Comparison of ENCODE assay signal across 9 mouse cellular contexts in genomic region chr15:80219211-80219610, GRCm38 (mm10). TPM values are rescaled to one million over a fixed set of nuclear protein-coding genes. Genes with fewer than 3 reads are reported as not detected.
DNase-seq lines count a peak whose midpoint lies in the region; ATAC-seq lines count a peak whose summit lies in the region.
"Had no signal": no experiment of that assay in that cellular context is flagged by ENCODE, and none has a peak within 500 bp of the region (broad histone marks: within the 10 kb centered on the region; RNA-seq: fewer than 3 reads in every experiment).

No protein-coding gene starts in this region.

- peak; percentile 51; the same call in 1 of the 2 replicates for ATAC-seq in kidney, embryonic 14.5 days (ENCODE audit: low FRiP score, low TSS enrichment)
- ATAC-seq in inflammation-experienced regulatory T-cells, adult 6 months: peak; percentile 79
- no peak for ATAC-seq in midbrain, embryonic 11.5 days (ENCODE audit: low FRiP score)

- WGBS in kidney, embryonic 14.5 days: 42% methylated on average over 14 of the region's 14 CpGs
- WGBS in midbrain, embryonic 11.5 days: 52% methylated on average over 14 of the region's 14 CpGs

- no peaks in the 10 kb centered on the region for H3K36me3 ChIP-seq in kidney, embryonic 14.5 days (ENCODE audit: control insufficient read depth, insufficient read depth, low read length)
- H3K36me3 ChIP-seq in midbrain, embryonic 11.5 days (ENCODE audit: control insufficient read depth, insufficient read depth, low read length): no peaks in the 10 kb centered on the region
- H3K36me3 ChIP-seq: embryonic facial prominence, embryonic 15.5 days had no signal

- H3K4me3 ChIP-seq in kidney, embryonic 14.5 days (ENCODE audit: low read length): no peak overlapping the region
- H3K4me3 ChIP-seq in midbrain, embryonic 11.5 days (ENCODE audit: low read depth, low read length): no peak overlapping the region
- H3K4me3 ChIP-seq: embryonic facial prominence, embryonic 15.5 days had no signal

- no peak for DNase-seq in kidney, adult 8-10 months
- DNase-seq in adrenal gland, postnatal 36 days: peak; percentile 19 to 34
- peak; percentile 81 for DNase-seq in midbrain, embryonic 11.5 days (ENCODE audit: low spot score, missing footprints)
- DNase-seq in thymus, postnatal 25 days: peak; percentile 61
- DNase-seq in layer of hippocampus, adult 11-12 months (ENCODE audit: low spot score): no peak
- DNase-seq in cerebellum, adult 11-12 months: no peak

- no peak overlapping the region for H3K27ac ChIP-seq in kidney, embryonic 14.5 days (ENCODE audit: low read depth, low read length)
- no peak overlapping the region for H3K27ac ChIP-seq in midbrain, embryonic 11.5 days (ENCODE audit: low read depth, low read length)
- H3K27ac ChIP-seq: embryonic facial prominence, embryonic 15.5 days had no signal

- no peaks in the 10 kb centered on the region for H3K27me3 ChIP-seq in kidney, embryonic 14.5 days (ENCODE audit: control insufficient read depth, insufficient read depth, low read length)
- H3K27me3 ChIP-seq in midbrain, embryonic 11.5 days (ENCODE audit: control insufficient read depth, insufficient read depth, low read length): no peaks in the 10 kb centered on the region
- H3K27me3 ChIP-seq: embryonic facial prominence, embryonic 15.5 days had no signal

- H3K9me3 ChIP-seq in kidney, embryonic 14.5 days (ENCODE audit: control insufficient read depth, low read length): no peaks in the 10 kb centered on the region
- H3K9me3 ChIP-seq in midbrain, embryonic 11.5 days (ENCODE audit: control insufficient read depth, low read length): no peaks in the 10 kb centered on the region
- H3K9me3 ChIP-seq: embryonic facial prominence, embryonic 15.5 days had no signal

- peaks cover 6% of the 10 kb centered on the region; the same call in 1 of the 2 replicates for H3K4me1 ChIP-seq in kidney, embryonic 14.5 days (ENCODE audit: control insufficient read depth, insufficient read depth, low read length)
- H3K4me1 ChIP-seq in midbrain, embryonic 11.5 days (ENCODE audit: control insufficient read depth, insufficient read depth, low read length): no peaks in the 10 kb centered on the region

- peak overlapping the region; percentile 28; the same call in 1 of the 2 replicates for H3K9ac ChIP-seq in kidney, embryonic 14.5 days (ENCODE audit: low read depth, low read length)
- H3K9ac ChIP-seq in midbrain, embryonic 11.5 days (ENCODE audit: low read length): no peak overlapping the region
- H3K9ac ChIP-seq: embryonic facial prominence, embryonic 15.5 days had no signal

- peak overlapping the region; percentile 22; the same call in 1 of the 2 replicates for H3K4me2 ChIP-seq in kidney, embryonic 14.5 days (replicated peaks; ENCODE audit: low read depth, low read length)
- no peak overlapping the region for H3K4me2 ChIP-seq in midbrain, embryonic 11.5 days
- H3K4me2 ChIP-seq: embryonic facial prominence, embryonic 15.5 days had no signal

RNA-seq across cellular contexts. Expression of gene Mief1, which starts 14.6 kb away (rescaled TPM):
- 20.4 and 37.0 TPM in 2 replicates for polyA plus RNA-seq in kidney, embryonic 14.5 days (2014; fragmentation: Nextera tagmentation; extraction: Ambion mirVana)
- 10 to 100 TPM; 44.7 to 49.2 TPM for total RNA-seq in adrenal gland, postnatal 36 days (2021)
- polyA plus RNA-seq in inflammation-experienced regulatory T-cells, adult 6 months (2017; shearing (Covaris generic)): 10 to 100 TPM; 29.1 to 39.4 (median 34.2) TPM
- polyA plus RNA-seq in midbrain, embryonic 11.5 days (2014; fragmentation: Nextera tagmentation; extraction: Ambion mirVana): 35.5 and 40.8 TPM in 2 replicates

RNA-seq across cellular contexts. Expression of gene AC140267.1, which starts 16.4 kb away (rescaled TPM):
- polyA plus RNA-seq in kidney, embryonic 14.5 days (2014; fragmentation: Nextera tagmentation; extraction: Ambion mirVana): not detected in 2 replicates
- total RNA-seq in adrenal gland, postnatal 36 days (2021): 10 to 100 TPM; 13.7 to 16.1 TPM
- polyA plus RNA-seq in inflammation-experienced regulatory T-cells, adult 6 months (2017; shearing (Covaris generic)): 10 to 100 TPM in 1 of 3 experiments, not detected in 2; 10.7 TPM
- polyA plus RNA-seq in midbrain, embryonic 11.5 days (2014; fragmentation: Nextera tagmentation; extraction: Ambion mirVana): not detected in 2 replicates
- polyA plus RNA-seq: embryonic facial prominence, embryonic 15.5 days had no signal

RNA-seq across cellular contexts. Expression of gene Atf4, which starts 35.8 kb away (rescaled TPM):
- 131 and 145 TPM in 2 replicates for polyA plus RNA-seq in kidney, embryonic 14.5 days (2014; fragmentation: Nextera tagmentation; extraction: Ambion mirVana)
- total RNA-seq in adrenal gland, postnatal 36 days (2021): 100 to 1,000 TPM; 263 to 281 TPM
- 10 to 100 TPM; 78.7 to 96.6 (median 84.8) TPM for polyA plus RNA-seq in inflammation-experienced regulatory T-cells, adult 6 months (2017; shearing (Covaris generic))
- 137 and 144 TPM in 2 replicates for polyA plus RNA-seq in midbrain, embryonic 11.5 days (2014; fragmentation: Nextera tagmentation; extraction: Ambion mirVana)

RNA-seq across cellular contexts. Expression of gene Rps19bp1, which starts 44.9 kb away (rescaled TPM):
- 66.3 and 79.1 TPM in 2 replicates for polyA plus RNA-seq in kidney, embryonic 14.5 days (2014; fragmentation: Nextera tagmentation; extraction: Ambion mirVana)
- 10 to 100 TPM; 41.4 to 46.9 TPM for total RNA-seq in adrenal gland, postnatal 36 days (2021)
- polyA plus RNA-seq in inflammation-experienced regulatory T-cells, adult 6 months (2017; shearing (Covaris generic)): 10 to 100 TPM; 19.9 to 24.4 (median 21.7) TPM
- 70.9 and 75.4 TPM in 2 replicates for polyA plus RNA-seq in midbrain, embryonic 11.5 days (2014; fragmentation: Nextera tagmentation; extraction: Ambion mirVana)

RNA-seq across cellular contexts. Expression of gene Mgat3, which starts 45.7 kb away (rescaled TPM):
- 3.6 and 6.1 TPM in 2 replicates for polyA plus RNA-seq in kidney, embryonic 14.5 days (2014; fragmentation: Nextera tagmentation; extraction: Ambion mirVana)
- 10 to 100 TPM in 1 of 2 experiments, 1 to 10 TPM in 1; 7.0 to 10.3 TPM for total RNA-seq in adrenal gland, postnatal 36 days (2021)
- polyA plus RNA-seq in inflammation-experienced regulatory T-cells, adult 6 months (2017; shearing (Covaris generic)): not detected
- polyA plus RNA-seq in midbrain, embryonic 11.5 days (2014; fragmentation: Nextera tagmentation; extraction: Ambion mirVana): 8.0 and 10.7 TPM in 2 replicates

Comparison
In these comparisons a context has a peak if more than half of its experiments do, and no peak if none do; other contexts are left out.
1. DNase-seq: peak in adrenal gland, postnatal 36 days (2 of 2), midbrain, embryonic 11.5 days (single experiment) and thymus, postnatal 25 days (single experiment); none in kidney, adult 8-10 months (0 of 2), layer of hippocampus, adult 11-12 months (single experiment) and cerebellum, adult 11-12 months (single experiment).